Mouse (Mus musculus) C2C12 (cell line): ENCODE measurements at regions not wholly inside any gene's neighbourhood (a gene's known extent, or its start where the extent isn't known, plus 50 kb on each side); places are given as distances from the start of the nearest gene placed in this dataset.

ENCODE experiments used
- H3K27me3 ChIP-seq: one replicate; pipeline ENCODE4 v1.6.1; 2011; ENCODE audit not compliant: control insufficient read depth, insufficient read depth, insufficient read length
- H3K36me3 ChIP-seq: one replicate; pipeline ENCODE4 v1.6.1; 2011; ENCODE audit not compliant: control insufficient read depth, insufficient read depth
- H3K4me3 ChIP-seq: one replicate; pipeline ENCODE4 v1.5.1; 2011; ENCODE audit warnings: mild to moderate bottlenecking, control low read depth; ENCODE audit not compliant: poor library complexity, insufficient read depth, severe bottlenecking
- H3K79me2 ChIP-seq: one replicate; pipeline ENCODE4 v1.6.1; 2011; ENCODE audit not compliant: control insufficient read depth, insufficient read depth
- H3K79me3 ChIP-seq: one replicate; pipeline ENCODE4 v1.6.1; 2011; ENCODE audit warnings: low read depth, control low read depth
- H3ac ChIP-seq: one replicate; pipeline ENCODE3; 2011; ENCODE audit warnings: low read depth; ENCODE audit not compliant: control insufficient read depth, insufficient read length
- CEBPB ChIP-seq: IDR thresholded peaks from one replicate; pipeline ENCODE4 v1.6.1; 2011; ENCODE audit warnings: low read depth, mild to moderate bottlenecking, control low read depth, moderate library complexity
- CTCF ChIP-seq: IDR thresholded peaks from one replicate; pipeline ENCODE4 v1.5.1; 2011; ENCODE audit not compliant: control insufficient read depth, insufficient read depth, insufficient read length
- FOSL1 ChIP-seq: IDR thresholded peaks from one replicate; pipeline ENCODE4 v1.8.0; 2011; ENCODE audit warnings: mild to moderate bottlenecking, low read length; ENCODE audit not compliant: poor library complexity, insufficient read depth, severe bottlenecking
- MAX ChIP-seq: IDR thresholded peaks from one replicate; pipeline ENCODE4 v1.6.1; 2011; ENCODE audit warnings: mild to moderate bottlenecking, control low read depth
- MYOD1 ChIP-seq: IDR thresholded peaks from one replicate; pipeline ENCODE4 v1.6.1; 2011; ENCODE audit warnings: low read depth; ENCODE audit not compliant: control insufficient read depth, insufficient read length
- MYOG ChIP-seq: IDR thresholded peaks from one replicate; pipeline ENCODE4 v1.6.1; 2011; ENCODE audit not compliant: control insufficient read depth, insufficient read length; ENCODE audit errors: extremely low read depth
- USF1 ChIP-seq: IDR thresholded peaks from one replicate; pipeline ENCODE4 v1.6.1; 2011; ENCODE audit warnings: low read depth, mild to moderate bottlenecking, control low read depth, moderate library complexity

- H3K79me3 ChIP-seq: no peaks in the 10 kb centered on the region
- no peak overlapping the region for H3ac ChIP-seq
- no peaks in the 10 kb centered on the region for H3K36me3 ChIP-seq
- no peaks in the 10 kb centered on the region for H3K27me3 ChIP-seq
- no peak overlapping the region for H3K4me3 ChIP-seq
- no peaks in the 10 kb centered on the region for H3K79me2 ChIP-seq
- no peak for TF ChIP-seq MAX
- no peak for TF ChIP-seq MYOG
- no peak for TF ChIP-seq FOSL1
- no peak for TF ChIP-seq CTCF
- no peak for TF ChIP-seq USF1
- no peak for TF ChIP-seq CEBPB
- no peak for TF ChIP-seq MYOD1
Observed at GRCm38 (mm10) chr14:74428226-74428625, 212.4 kb upstream of the Htr2a start.

DNA sequence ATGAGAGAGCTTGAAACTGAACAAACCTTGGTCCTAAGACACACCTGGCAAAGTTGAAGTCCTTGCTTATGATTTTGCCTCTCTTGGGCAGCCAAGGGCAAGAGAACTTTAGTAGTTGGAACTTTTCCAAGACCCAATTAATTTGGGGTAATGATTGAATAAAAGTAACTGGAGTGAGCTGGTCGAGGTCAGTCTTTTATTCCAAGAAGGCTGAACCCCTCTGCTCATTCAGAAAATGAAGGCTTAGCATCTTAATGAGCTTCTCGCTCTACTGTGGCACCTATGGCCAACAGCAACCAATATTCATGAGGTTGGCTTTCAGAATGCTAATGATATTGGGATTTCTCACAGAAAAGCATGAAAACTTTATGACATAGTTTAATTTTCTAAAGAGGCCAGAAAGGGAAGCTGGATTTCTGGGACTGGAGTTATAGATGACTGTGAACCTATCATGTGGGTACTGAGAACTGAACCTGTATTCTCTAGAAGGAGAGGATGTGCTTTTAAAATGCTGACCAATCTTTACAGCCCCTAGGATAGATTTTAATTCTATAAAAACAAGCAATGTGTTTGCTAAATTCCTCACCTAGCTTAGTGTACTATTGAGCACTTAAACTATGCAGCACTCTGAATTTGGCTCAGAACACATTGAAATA lies 176.5 kb upstream of the Htr2a start:
- H3K79me2 ChIP-seq: no peaks in the 10 kb centered on the region
- H3K36me3 ChIP-seq: no peaks in the 10 kb centered on the region
- no peak overlapping the region for H3ac ChIP-seq
- H3K27me3 ChIP-seq: no peaks in the 10 kb centered on the region
- H3K79me3 ChIP-seq: no peaks in the 10 kb centered on the region
- no peak overlapping the region for H3K4me3 ChIP-seq
- TF ChIP-seq CEBPB: no peak
- TF ChIP-seq MYOG: no peak
- TF ChIP-seq MAX: no peak
- no peak for TF ChIP-seq FOSL1
- no peak for TF ChIP-seq MYOD1
- TF ChIP-seq CTCF: no peak
- no peak for TF ChIP-seq USF1

GRCm38 (mm10) chr14:74495504-74495903 lies 145.1 kb upstream of the Htr2a start:
- no peaks in the 10 kb centered on the region for H3K27me3 ChIP-seq
- H3ac ChIP-seq: no peak overlapping the region
- TF ChIP-seq MAX: no peak
- TF ChIP-seq MYOG: no peak
- TF ChIP-seq CTCF: no peak
- no peak for TF ChIP-seq USF1
- no peak for TF ChIP-seq FOSL1
- TF ChIP-seq MYOD1: no peak
- no peak for TF ChIP-seq CEBPB

GRCm38 (mm10) chr14:74511521-74511920 lies 129.1 kb upstream of the Htr2a start:
- no peaks in the 10 kb centered on the region for H3K36me3 ChIP-seq
- no peak for TF ChIP-seq MAX
- no peak for TF ChIP-seq FOSL1
- TF ChIP-seq MYOG: no peak
- TF ChIP-seq CTCF: no peak
- TF ChIP-seq MYOD1: no peak
- TF ChIP-seq USF1: no peak
- no peak for TF ChIP-seq CEBPB
- no peaks in the 10 kb centered on the region for H3K27me3 ChIP-seq
- no peak overlapping the region for H3K4me3 ChIP-seq
- no peaks in the 10 kb centered on the region for H3K79me2 ChIP-seq
- no peaks in the 10 kb centered on the region for H3K79me3 ChIP-seq
- no peak overlapping the region for H3ac ChIP-seq

More at GRCm38 (mm10) chr14:74495504-74495903, 145.1 kb upstream of the Htr2a start:
- Histone ChIP-seq H3K36me3 (no peaks in the 10 kb centered on the region), H3K4me3 (no peak overlapping the region), H3K79me2 (no peaks in the 10 kb centered on the region), H3K79me3 (no peaks in the 10 kb centered on the region)

DNA sequence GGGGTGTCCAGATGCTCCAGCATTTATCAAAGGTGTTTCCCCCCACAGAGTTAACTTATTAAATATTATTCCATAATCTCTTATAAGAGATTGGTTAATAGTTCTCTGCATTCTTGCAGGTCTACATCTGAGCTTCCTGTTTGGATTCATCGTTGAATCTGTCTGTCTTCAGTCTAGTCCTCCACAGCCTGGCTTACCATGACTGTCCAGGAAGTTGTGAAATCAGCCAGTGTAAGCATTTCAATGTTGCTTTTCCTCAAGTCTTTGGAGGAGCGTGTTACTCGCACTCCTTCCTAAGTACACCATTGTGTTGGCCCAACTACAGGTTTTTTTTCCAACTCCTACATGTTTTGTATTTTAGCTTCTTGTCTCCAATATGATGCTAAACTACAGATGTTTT lies 124.2 kb upstream of the Htr2a start:
- no peak for TF ChIP-seq CTCF
- no peaks in the 10 kb centered on the region for H3K79me3 ChIP-seq
- no peaks in the 10 kb centered on the region for H3K36me3 ChIP-seq
- no peak overlapping the region for H3ac ChIP-seq
- no peak overlapping the region for H3K4me3 ChIP-seq
- no peaks in the 10 kb centered on the region for H3K27me3 ChIP-seq
- H3K79me2 ChIP-seq: no peaks in the 10 kb centered on the region

- Histone ChIP-seq H3K4me3 (no peak overlapping the region), H3K27me3 (no peaks in the 10 kb centered on the region), H3K79me2 (no peaks in the 10 kb centered on the region), H3K79me3 (no peaks in the 10 kb centered on the region), H3ac (no peak overlapping the region), H3K36me3 (no peaks in the 10 kb centered on the region)
- no peak for TF ChIP-seq FOSL1
- no peak for TF ChIP-seq USF1
- no peak for TF ChIP-seq CEBPB
- no peak for TF ChIP-seq CTCF
- TF ChIP-seq MYOG: no peak
Observed at GRCm38 (mm10) chr14:74519531-74519930, 121.1 kb upstream of the Htr2a start.
